Mouse (Mus musculus): Measurements from ENCODE around the gene Slc46a2. TPM values are rescaled to one million over a fixed set of nuclear protein-coding genes. Genes with fewer than 3 reads are reported as not detected.
A peak's percentile ranks its signal among the peaks of the same experiment; 100 is the strongest.

The Slc46a2 gene
- 0.47 TPM in 1 of 2 replicates, not detected in the other for polyA plus RNA-seq (2012; ENCODE audit: insufficient read depth, insufficient read length, missing spikeins)

GRCm38 (mm10) chr4:59914608-59915403 is at the start of gene Slc46a2:
Slc46a2 (minus strand) TSS chr4:59915056.
- Histone ChIP-seq H3K27ac (ENCODE audit: insufficient read depth, low read depth, low read length) (no peak within 1 kb of the TSS), H3K4me3 (ENCODE audit: insufficient read depth, low read length) (no peak within 1 kb of the TSS), H3K4me1 (ENCODE audit: control insufficient read depth, insufficient read depth, low read length) (no peaks in the 10 kb centered on the region)
- TF ChIP-seq POLR2A (IDR thresholded peaks at IDR 0.05; ENCODE audit: borderline replicate concordance, low read depth, low read length): no peak
- TF ChIP-seq CTCF (IDR thresholded peaks at IDR 0.05; ENCODE audit: low read depth, low read length): no peak

- Histone ChIP-seq H3K4me1 (ENCODE audit: control insufficient read depth, insufficient read depth, low read length) (no peaks in the 10 kb centered on the region), H3K27ac (ENCODE audit: insufficient read depth, low read depth, low read length) (no peak within 1 kb of the TSS), H3K4me3 (ENCODE audit: insufficient read depth, low read length) (no peak within 1 kb of the TSS)
- TF ChIP-seq CTCF (IDR thresholded peaks at IDR 0.05; ENCODE audit: low read depth, low read length) (no peak), POLR2A (IDR thresholded peaks at IDR 0.05; ENCODE audit: borderline replicate concordance, low read depth, low read length) (no peak)
Observed at GRCm38 (mm10) chr4:59963405-59964344, 48.8 kb upstream of the Slc46a2 start, which contains the start of gene Mup6. Mup6 (plus strand) TSS chr4:59964294.

GRCm38 (mm10) chr4:59960610-59961009 is 45.8 kb upstream of the Slc46a2 start, which contains the start of gene Mup4:
Mup4 (minus strand) TSS chr4:59960710.
- TF ChIP-seq CTCF (IDR thresholded peaks at IDR 0.05; ENCODE audit: low read depth, low read length) (no peak), POLR2A (IDR thresholded peaks at IDR 0.05; ENCODE audit: borderline replicate concordance, low read depth, low read length) (no peak)

GRCm38 (mm10) chr4:59937543-59937942 is 22.7 kb upstream of the Slc46a2 start:
- H3K4me1 ChIP-seq (ENCODE audit: control insufficient read depth, insufficient read depth, low read length): no peaks in the 10 kb centered on the region
- no peak overlapping the region for H3K4me3 ChIP-seq (ENCODE audit: insufficient read depth, low read length)
- H3K27ac ChIP-seq (ENCODE audit: insufficient read depth, low read depth, low read length): no peak overlapping the region
- TF ChIP-seq POLR2A (IDR thresholded peaks at IDR 0.05; ENCODE audit: borderline replicate concordance, low read depth, low read length): no peak
- no peak for TF ChIP-seq CTCF (IDR thresholded peaks at IDR 0.05; ENCODE audit: low read depth, low read length)

More at GRCm38 (mm10) chr4:59960610-59961009, 45.8 kb upstream of the Slc46a2 start, which contains the start of gene Mup4:
- no peak within 1 kb of the TSS for H3K4me3 ChIP-seq (ENCODE audit: insufficient read depth, low read length)
- no peak within 1 kb of the TSS for H3K27ac ChIP-seq (ENCODE audit: insufficient read depth, low read depth, low read length)
- H3K4me1 ChIP-seq (ENCODE audit: control insufficient read depth, insufficient read depth, low read length): no peaks in the 10 kb centered on the region

- H3K27ac ChIP-seq (ENCODE audit: insufficient read depth, low read depth, low read length): no peak overlapping the region
- no peak overlapping the region for H3K4me3 ChIP-seq (ENCODE audit: insufficient read depth, low read length)
- TF ChIP-seq POLR2A (IDR thresholded peaks at IDR 0.05; ENCODE audit: borderline replicate concordance, low read depth, low read length) (no peak), CTCF (IDR thresholded peaks at IDR 0.05; ENCODE audit: low read depth, low read length) (peak; percentile 29; the same call in 1 of the 2 replicates)
- H3K4me1 ChIP-seq (ENCODE audit: control insufficient read depth, insufficient read depth, low read length): no peaks in the 10 kb centered on the region
Observed at GRCm38 (mm10) chr4:59932505-59933281, 17.8 kb upstream of the Slc46a2 start.

- TF ChIP-seq CTCF (IDR thresholded peaks at IDR 0.05; ENCODE audit: low read depth, low read length) (peak; percentile 89), POLR2A (IDR thresholded peaks at IDR 0.05; ENCODE audit: borderline replicate concordance, low read depth, low read length) (no peak)
Observed at GRCm38 (mm10) chr4:59928347-59928746, 13.5 kb upstream of the Slc46a2 start.

DNA sequence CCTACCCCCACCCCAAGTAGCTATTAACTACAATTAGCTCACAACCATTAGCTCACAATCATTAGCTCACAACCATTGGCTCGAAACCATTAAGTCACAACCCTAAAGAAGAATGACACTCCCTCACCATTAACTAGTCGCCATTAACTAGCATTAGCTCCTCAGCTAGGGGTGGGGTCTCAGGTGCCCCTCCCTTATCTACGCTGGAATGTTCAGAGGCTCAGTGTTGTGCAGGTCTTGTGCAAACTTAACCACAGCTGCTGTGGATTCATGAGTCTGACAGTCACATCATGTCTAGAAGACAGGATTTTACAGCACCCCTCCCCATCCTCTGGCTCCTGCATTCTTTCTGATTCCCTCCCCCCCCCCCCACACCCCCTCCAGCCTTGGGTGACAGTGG is 12.8 kb upstream of the Slc46a2 start:
- H3K4me3 ChIP-seq (ENCODE audit: insufficient read depth, low read length): no peak overlapping the region
- H3K4me1 ChIP-seq (ENCODE audit: control insufficient read depth, insufficient read depth, low read length): no peaks in the 10 kb centered on the region
- H3K27ac ChIP-seq (ENCODE audit: insufficient read depth, low read depth, low read length): no peak overlapping the region
- TF ChIP-seq POLR2A (IDR thresholded peaks at IDR 0.05; ENCODE audit: borderline replicate concordance, low read depth, low read length) (no peak), CTCF (IDR thresholded peaks at IDR 0.05; ENCODE audit: low read depth, low read length) (no peak)

More at GRCm38 (mm10) chr4:59928347-59928746, 13.5 kb upstream of the Slc46a2 start:
- H3K27ac ChIP-seq (ENCODE audit: insufficient read depth, low read depth, low read length): no peak overlapping the region
- no peaks in the 10 kb centered on the region for H3K4me1 ChIP-seq (ENCODE audit: control insufficient read depth, insufficient read depth, low read length)
- H3K4me3 ChIP-seq (ENCODE audit: insufficient read depth, low read length): no peak overlapping the region

GRCm38 (mm10) chr4:59925082-59925481 is 10.2 kb upstream of the Slc46a2 start:
- no peak overlapping the region for H3K27ac ChIP-seq (ENCODE audit: insufficient read depth, low read depth, low read length)
- no peaks in the 10 kb centered on the region for H3K4me1 ChIP-seq (ENCODE audit: control insufficient read depth, insufficient read depth, low read length)
- no peak overlapping the region for H3K4me3 ChIP-seq (ENCODE audit: insufficient read depth, low read length)
- TF ChIP-seq POLR2A (IDR thresholded peaks at IDR 0.05; ENCODE audit: borderline replicate concordance, low read depth, low read length): no peak
- TF ChIP-seq CTCF (IDR thresholded peaks at IDR 0.05; ENCODE audit: low read depth, low read length): no peak

- Histone ChIP-seq H3K4me3 (ENCODE audit: insufficient read depth, low read length) (no peak overlapping the region), H3K4me1 (ENCODE audit: control insufficient read depth, insufficient read depth, low read length) (no peaks in the 10 kb centered on the region), H3K27ac (ENCODE audit: insufficient read depth, low read depth, low read length) (no peak overlapping the region)
- TF ChIP-seq POLR2A (IDR thresholded peaks at IDR 0.05; ENCODE audit: borderline replicate concordance, low read depth, low read length) (no peak), CTCF (IDR thresholded peaks at IDR 0.05; ENCODE audit: low read depth, low read length) (no peak)
Observed at GRCm38 (mm10) chr4:59917966-59918365, 3.1 kb upstream of the Slc46a2 start.

All from bone marrow macrophage, adult 2 months (primary cell).